Mouse (Mus musculus): ENCODE results near the gene Olfr874. TPM values are rescaled to one million over a fixed set of nuclear protein-coding genes. Genes with fewer than 3 reads are reported as not detected.

Olfr874 gene
- polyA plus RNA-seq (2011; ENCODE audit: insufficient read length, low read depth, missing spikeins): not detected in 2 replicates

DNA sequence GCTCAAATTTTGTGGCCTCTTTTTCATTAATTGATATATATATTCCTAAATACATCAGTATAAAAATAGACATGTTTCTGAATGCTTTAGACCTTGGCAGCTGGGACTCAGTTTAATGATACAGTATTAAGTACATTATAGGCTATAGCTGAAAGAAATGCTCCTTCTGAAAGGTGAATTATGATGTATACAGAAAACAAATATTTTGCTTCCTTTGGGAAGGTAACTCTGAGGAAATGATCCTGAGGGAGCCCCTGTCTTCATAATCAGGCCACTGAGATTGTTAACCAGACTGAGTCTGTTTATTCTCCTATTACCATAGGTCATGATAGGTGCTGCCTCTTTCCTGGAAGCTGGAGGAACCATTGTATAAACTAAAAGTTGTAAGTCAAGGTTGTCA lies at the start of gene Olfr874:
Gene Olfr874, plus strand, starts transcription at position 301 of the 400 bp plus-strand sequence.
- Histone ChIP-seq H3K4me1 (ENCODE audit: control insufficient read depth, insufficient read depth, low read length) (no peaks in the 10 kb centered on the region), H3K27ac (ENCODE audit: insufficient read depth, low read length) (no peak within 1 kb of the TSS), H3K4me3 (ENCODE audit: insufficient read depth, low read length) (no peak within 1 kb of the TSS)
- no peak for TF ChIP-seq CTCF (IDR thresholded peaks at IDR 0.05; ENCODE audit: borderline replicate concordance, insufficient read depth, low read length)
- TF ChIP-seq POLR2A (IDR thresholded peaks at IDR 0.05; ENCODE audit: low read depth, low read length): no peak

GRCm38 (mm10) chr9:37716150-37716549 lies 28.8 kb upstream of the Olfr874 start, which contains the start of gene Olfr160:
Gene Olfr160, minus strand, starts transcription at chr9:37716250.
- H3K4me3 ChIP-seq (ENCODE audit: insufficient read depth, low read length): no peak within 1 kb of the TSS
- no peak within 1 kb of the TSS for H3K27ac ChIP-seq (ENCODE audit: insufficient read depth, low read length)
- TF ChIP-seq POLR2A (IDR thresholded peaks at IDR 0.05; ENCODE audit: low read depth, low read length) (no peak), CTCF (IDR thresholded peaks at IDR 0.05; ENCODE audit: borderline replicate concordance, insufficient read depth, low read length) (no peak)
- no peaks in the 10 kb centered on the region for H3K4me1 ChIP-seq (ENCODE audit: control insufficient read depth, insufficient read depth, low read length)

- TF ChIP-seq CTCF (IDR thresholded peaks at IDR 0.05; ENCODE audit: borderline replicate concordance, insufficient read depth, low read length) (no peak), POLR2A (IDR thresholded peaks at IDR 0.05; ENCODE audit: low read depth, low read length) (no peak)
- Histone ChIP-seq H3K4me3 (ENCODE audit: insufficient read depth, low read length) (no peak overlapping the region), H3K4me1 (ENCODE audit: control insufficient read depth, insufficient read depth, low read length) (peaks cover 2% of the 10 kb centered on the region; the same call in 1 of the 2 replicates), H3K27ac (ENCODE audit: insufficient read depth, low read length) (no peak overlapping the region)
Measured at GRCm38 (mm10) chr9:37734310-37734709, 10.6 kb upstream of the Olfr874 start.

GRCm38 (mm10) chr9:37750319-37751075 lies 5.6 kb downstream of the Olfr874 start:
- no peak overlapping the region for H3K27ac ChIP-seq (ENCODE audit: insufficient read depth, low read length)
- H3K4me3 ChIP-seq (ENCODE audit: insufficient read depth, low read length): no peak overlapping the region
- TF ChIP-seq CTCF (IDR thresholded peaks at IDR 0.05; ENCODE audit: borderline replicate concordance, insufficient read depth, low read length): no peak
- TF ChIP-seq POLR2A (IDR thresholded peaks at IDR 0.05; ENCODE audit: low read depth, low read length): no peak
- H3K4me1 ChIP-seq (ENCODE audit: control insufficient read depth, insufficient read depth, low read length): no peaks in the 10 kb centered on the region

GRCm38 (mm10) chr9:37751467-37751866 lies 6.6 kb downstream of the Olfr874 start:
- no peak for TF ChIP-seq CTCF (IDR thresholded peaks at IDR 0.05; ENCODE audit: borderline replicate concordance, insufficient read depth, low read length)
- TF ChIP-seq POLR2A (IDR thresholded peaks at IDR 0.05; ENCODE audit: low read depth, low read length): no peak
- Histone ChIP-seq H3K27ac (ENCODE audit: insufficient read depth, low read length) (no peak overlapping the region), H3K4me1 (ENCODE audit: control insufficient read depth, insufficient read depth, low read length) (no peaks in the 10 kb centered on the region), H3K4me3 (ENCODE audit: insufficient read depth, low read length) (no peak overlapping the region)

DNA sequence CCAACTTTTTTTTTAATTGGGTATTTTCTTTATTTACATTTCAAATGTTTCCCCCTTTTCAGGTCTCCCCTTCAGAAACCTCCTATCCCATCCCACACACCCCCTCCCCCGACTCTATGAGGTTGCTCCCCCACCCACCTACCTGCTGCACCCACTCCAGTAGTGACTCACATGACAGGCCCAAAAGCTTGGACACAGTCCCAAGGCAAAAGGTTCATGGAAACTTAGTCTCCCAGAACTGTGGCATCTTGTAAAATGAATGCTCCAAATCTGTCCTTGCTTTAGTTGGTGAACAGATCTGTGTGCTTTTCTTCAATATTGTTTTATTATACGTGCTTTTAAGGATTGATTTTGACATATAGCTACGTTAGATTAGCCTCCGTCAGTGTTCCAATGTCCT lies 7.1 kb downstream of the Olfr874 start:
- TF ChIP-seq POLR2A (IDR thresholded peaks at IDR 0.05; ENCODE audit: low read depth, low read length): no peak
- TF ChIP-seq CTCF (IDR thresholded peaks at IDR 0.05; ENCODE audit: borderline replicate concordance, insufficient read depth, low read length): no peak

DNA sequence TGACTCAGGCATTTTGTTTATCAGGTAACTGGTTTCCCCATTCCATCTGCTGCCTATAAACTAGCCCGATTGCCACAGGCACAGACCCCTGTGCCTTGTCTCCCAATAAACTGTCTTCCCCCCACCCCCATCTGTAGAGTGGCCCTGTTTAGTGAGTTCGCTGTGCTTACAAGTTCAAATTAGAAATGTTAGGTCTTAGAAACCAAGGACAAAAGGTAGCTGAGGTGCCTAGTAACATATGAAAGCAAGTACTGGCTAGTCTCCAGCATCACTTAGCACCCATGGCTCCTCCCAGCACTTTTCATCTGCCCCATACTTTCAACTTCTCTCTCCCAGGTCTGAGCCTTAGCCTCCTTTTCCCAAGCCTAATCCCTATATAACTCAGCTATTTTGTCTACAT lies 16.8 kb downstream of the Olfr874 start:
- H3K27ac ChIP-seq (ENCODE audit: insufficient read depth, low read length): no peak overlapping the region
- H3K4me1 ChIP-seq (ENCODE audit: control insufficient read depth, insufficient read depth, low read length): no peaks in the 10 kb centered on the region
- no peak overlapping the region for H3K4me3 ChIP-seq (ENCODE audit: insufficient read depth, low read length)
- TF ChIP-seq POLR2A (IDR thresholded peaks at IDR 0.05; ENCODE audit: low read depth, low read length) (no peak), CTCF (IDR thresholded peaks at IDR 0.05; ENCODE audit: borderline replicate concordance, insufficient read depth, low read length) (no peak)

More for the DNA sequence above, 7.1 kb downstream of the Olfr874 start:
- no peaks in the 10 kb centered on the region for H3K4me1 ChIP-seq (ENCODE audit: control insufficient read depth, insufficient read depth, low read length)
- H3K27ac ChIP-seq (ENCODE audit: insufficient read depth, low read length): no peak overlapping the region
- no peak overlapping the region for H3K4me3 ChIP-seq (ENCODE audit: insufficient read depth, low read length)

- no peak overlapping the region for H3K4me3 ChIP-seq (ENCODE audit: insufficient read depth, low read length)
- TF ChIP-seq POLR2A (IDR thresholded peaks at IDR 0.05; ENCODE audit: low read depth, low read length): no peak
- no peak for TF ChIP-seq CTCF (IDR thresholded peaks at IDR 0.05; ENCODE audit: borderline replicate concordance, insufficient read depth, low read length)
- H3K4me1 ChIP-seq (ENCODE audit: control insufficient read depth, insufficient read depth, low read length): no peaks in the 10 kb centered on the region
- no peak overlapping the region for H3K27ac ChIP-seq (ENCODE audit: insufficient read depth, low read length)
Measured at GRCm38 (mm10) chr9:37762541-37762940, 17.6 kb downstream of the Olfr874 start.

DNA sequence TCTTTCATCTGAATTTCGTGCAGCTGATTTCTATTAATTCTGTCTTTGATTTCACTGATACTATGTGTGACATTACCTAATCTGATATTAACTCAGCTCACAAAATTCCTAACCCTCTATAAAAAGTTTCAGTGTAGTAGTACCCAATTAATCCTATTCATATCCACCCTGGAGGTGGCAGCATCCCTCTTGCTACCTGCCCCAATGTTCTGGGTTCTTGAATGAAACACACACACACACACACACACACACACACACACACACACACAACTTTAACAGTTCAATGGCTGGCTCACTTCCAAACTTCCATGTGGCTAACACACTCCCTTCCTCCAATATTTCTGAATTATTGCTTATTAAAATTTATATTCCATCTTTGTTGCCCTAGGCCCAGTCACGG lies 25.8 kb downstream of the Olfr874 start:
- Histone ChIP-seq H3K4me3 (ENCODE audit: insufficient read depth, low read length) (no peak overlapping the region), H3K4me1 (ENCODE audit: control insufficient read depth, insufficient read depth, low read length) (no peaks in the 10 kb centered on the region), H3K27ac (ENCODE audit: insufficient read depth, low read length) (no peak overlapping the region)
- no peak for TF ChIP-seq POLR2A (IDR thresholded peaks at IDR 0.05; ENCODE audit: low read depth, low read length)
- no peak for TF ChIP-seq CTCF (IDR thresholded peaks at IDR 0.05; ENCODE audit: borderline replicate concordance, insufficient read depth, low read length)

DNA sequence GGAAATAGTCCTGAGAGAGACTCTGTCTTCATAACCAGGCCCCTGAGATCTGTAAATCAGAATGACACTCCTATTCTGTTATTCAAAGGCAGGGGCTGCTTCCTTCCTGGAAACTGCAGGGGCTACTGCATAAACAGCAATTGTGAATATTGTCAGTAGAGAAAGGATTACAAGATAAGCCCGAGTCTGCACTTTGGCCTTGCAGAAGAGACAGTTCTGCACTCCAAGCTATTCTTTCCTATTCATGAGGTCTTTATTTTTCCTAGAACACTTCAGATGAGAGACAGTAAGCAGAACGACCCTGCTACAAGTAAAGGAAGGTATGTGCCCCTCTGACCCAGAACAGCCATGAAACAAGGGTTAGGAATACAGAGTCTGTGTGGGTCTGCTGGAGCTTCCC lies 26.9 kb downstream of the Olfr874 start, which contains the start of gene Olfr875:
Gene Olfr875, plus strand, starts transcription at position 99 of the 400 bp plus-strand sequence.
- no peak within 1 kb of the TSS for H3K27ac ChIP-seq (ENCODE audit: insufficient read depth, low read length)
- no peak within 1 kb of the TSS for H3K4me3 ChIP-seq (ENCODE audit: insufficient read depth, low read length)
- no peaks in the 10 kb centered on the region for H3K4me1 ChIP-seq (ENCODE audit: control insufficient read depth, insufficient read depth, low read length)
- TF ChIP-seq CTCF (IDR thresholded peaks at IDR 0.05; ENCODE audit: borderline replicate concordance, insufficient read depth, low read length) (no peak), POLR2A (IDR thresholded peaks at IDR 0.05; ENCODE audit: low read depth, low read length) (no peak)

Data from embryonic fibroblast, embryonic 13.5 days (primary cell).